8 mouse cellular contexts compared by ENCODE assay signal in the genomic region with DNA sequence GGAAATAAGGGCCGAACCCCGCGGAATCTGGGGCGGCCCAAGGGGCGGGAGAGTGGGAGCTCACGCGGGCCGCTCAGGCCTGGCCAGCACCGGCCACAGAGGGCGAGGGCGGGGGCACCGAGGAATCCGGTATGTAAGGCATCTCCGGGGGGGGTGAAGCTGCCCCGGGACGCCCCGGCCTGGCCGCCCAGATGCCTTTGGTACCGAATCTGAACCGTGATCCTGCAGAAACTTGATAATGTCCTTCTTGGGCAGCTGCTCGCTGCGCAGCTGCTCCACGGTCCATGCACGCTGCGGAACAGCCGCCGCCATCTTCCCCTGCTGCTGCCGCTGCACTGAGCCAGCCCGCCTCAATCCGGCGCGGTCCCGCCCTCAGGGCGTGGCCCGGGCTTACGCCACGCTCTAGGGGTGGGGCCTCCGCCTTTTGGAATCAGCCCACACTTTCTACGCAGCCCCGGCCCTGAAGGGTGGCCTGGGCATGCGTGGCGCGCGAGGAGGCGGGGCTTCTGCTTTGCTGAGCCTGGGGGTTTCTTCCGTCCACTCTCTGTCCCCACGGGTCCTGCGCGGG. TPM values are rescaled to one million over a fixed set of nuclear protein-coding genes. Genes with fewer than 3 reads are reported as not detected.
DNase-seq lines count a peak whose midpoint lies in the region; ATAC-seq and TF ChIP-seq lines count a peak whose summit lies in the region.

Gene Fkbp3, minus strand, starts transcription at position 397 of the 568 bp plus-strand sequence.

- TF ChIP-seq CTCF in liver, embryonic 14.5 days (IDR thresholded peaks at IDR 0.05; ENCODE audit: low read depth): no peak
- no peak for TF ChIP-seq CTCF in stomach, postnatal 0 days (IDR thresholded peaks at IDR 0.05; ENCODE audit: low read depth)

- peak within 1 kb of the TSS; percentile 75 for H3K4me2 ChIP-seq in heart, embryonic 15.5 days
- peak within 1 kb of the TSS; percentile 72 for H3K4me2 ChIP-seq in liver, embryonic 14.5 days (ENCODE audit: low read depth)
- peak within 1 kb of the TSS; percentile 79 for H3K4me2 ChIP-seq in neural tube, embryonic 11.5 days (ENCODE audit: low read depth)
- peak within 1 kb of the TSS; percentile 85 for H3K4me2 ChIP-seq in stomach, postnatal 0 days (replicated peaks; ENCODE audit: low read depth)

- peak; percentile 99 for ATAC-seq in heart, embryonic 15.5 days (replicated peaks; ENCODE audit: insufficient number of reproducible peaks, insufficient read depth, low FRiP score, low read depth)
- peak; percentile 99 for ATAC-seq in liver, embryonic 14.5 days (ENCODE audit: insufficient read depth)
- ATAC-seq in neural tube, embryonic 11.5 days (ENCODE audit: insufficient read depth, low FRiP score, low TSS enrichment): peak; percentile 99
- peak; percentile 99 for ATAC-seq in stomach, postnatal 0 days (ENCODE audit: low FRiP score, low TSS enrichment)

- no peaks in the 10 kb centered on the region for H3K27me3 ChIP-seq in forebrain, embryonic 10.5 days (ENCODE audit: poor library complexity, severe bottlenecking)
- H3K27me3 ChIP-seq in heart, embryonic 15.5 days: no peaks in the 10 kb centered on the region
- no peaks in the 10 kb centered on the region; the same call in 1 of the 2 replicates for H3K27me3 ChIP-seq in liver, embryonic 14.5 days (ENCODE audit: control insufficient read depth, insufficient read depth, low read length)
- H3K27me3 ChIP-seq in neural tube, embryonic 11.5 days (ENCODE audit: control insufficient read depth, insufficient read depth, low read length): no peaks in the 10 kb centered on the region
- H3K27me3 ChIP-seq in stomach, postnatal 0 days (ENCODE audit: control insufficient read depth, insufficient read depth, low read length): no peaks in the 10 kb centered on the region

- DNase-seq in CD8-positive naive resting alpha-beta T cell, adult 2 months (ENCODE audit: low read depth in 2 of 2, low spot score in 2 of 2): peak; percentile 97
- DNase-seq in c-Kit-positive CD71-negative TER-119-negative erythroid progenitor cells, embryonic 14.5 days (ENCODE audit: low read depth): peak; percentile 94
- DNase-seq in forebrain, embryonic 10.5 days (ENCODE audit: extremely low spot score, low spot score): peak; percentile 95
- peak; percentile 98 for DNase-seq in kidney, postnatal 25 days
- DNase-seq in liver, embryonic 14.5 days (ENCODE audit: low read depth in 3 of 3, low spot score in 3 of 3): peak; percentile 90 to 91 (median 91)
- peak; percentile 100 for DNase-seq in neural tube, embryonic 11.5 days (ENCODE audit: low spot score)
- DNase-seq in stomach, postnatal 0 days (ENCODE audit: low spot score): peak; percentile 98

- WGBS in forebrain, embryonic 10.5 days: under 1% methylated on average over 49 of the region's 49 CpGs
- WGBS in heart, embryonic 15.5 days: under 1% methylated on average over 49 of the region's 49 CpGs
- 1% methylated on average over 47 of the region's 49 CpGs for WGBS in liver, embryonic 14.5 days (ENCODE audit: insufficient replicate concordance)
- WGBS in neural tube, embryonic 11.5 days: under 1% methylated on average over 44 of the region's 49 CpGs
- WGBS in stomach, postnatal 0 days: under 1% methylated on average over 49 of the region's 49 CpGs

- H3K9me3 ChIP-seq in forebrain, embryonic 10.5 days: no peaks in the 10 kb centered on the region
- no peaks in the 10 kb centered on the region for H3K9me3 ChIP-seq in heart, embryonic 15.5 days (replicated peaks)
- H3K9me3 ChIP-seq in liver, embryonic 14.5 days (ENCODE audit: control insufficient read depth, low read length): no peaks in the 10 kb centered on the region
- H3K9me3 ChIP-seq in neural tube, embryonic 11.5 days (ENCODE audit: control insufficient read depth, low read length): no peaks in the 10 kb centered on the region
- H3K9me3 ChIP-seq in stomach, postnatal 0 days (ENCODE audit: control insufficient read depth, low read length): no peaks in the 10 kb centered on the region

- peak within 1 kb of the TSS; percentile 85 for H3K4me3 ChIP-seq in forebrain, embryonic 10.5 days
- H3K4me3 ChIP-seq in heart, embryonic 15.5 days: peak within 1 kb of the TSS; percentile 88
- peak within 1 kb of the TSS; percentile 93 to 98 for H3K4me3 ChIP-seq in liver, embryonic 14.5 days (ENCODE audit: insufficient read depth in 1 of 2, low read depth in 2 of 2, low read length in 2 of 2)
- H3K4me3 ChIP-seq in neural tube, embryonic 11.5 days (ENCODE audit: low read depth, low read length): peak within 1 kb of the TSS; percentile 86
- peak within 1 kb of the TSS; percentile 83 for H3K4me3 ChIP-seq in stomach, postnatal 0 days (ENCODE audit: low read depth, low read length)

- peaks cover 39% of the 10 kb centered on the region for H3K4me1 ChIP-seq in forebrain, embryonic 10.5 days
- H3K4me1 ChIP-seq in heart, embryonic 15.5 days (replicated peaks): peaks cover 28% of the 10 kb centered on the region
- H3K4me1 ChIP-seq in liver, embryonic 14.5 days (replicated peaks; ENCODE audit: control insufficient read depth in 2 of 2, insufficient read depth in 2 of 2, low read length in 1 of 2): peaks cover 16 to 19% of the 10 kb centered on the region in 2 experiments
- peaks cover 6% of the 10 kb centered on the region for H3K4me1 ChIP-seq in neural tube, embryonic 11.5 days (ENCODE audit: control insufficient read depth, insufficient read depth, low read length)
- H3K4me1 ChIP-seq in stomach, postnatal 0 days (replicated peaks; ENCODE audit: control insufficient read depth, insufficient read depth): no peaks in the 10 kb centered on the region

- 0 out of 2 replicates have a peak, but pooled peaks have one; percentile 34 for TF ChIP-seq EP300 in liver, embryonic 14.5 days (IDR thresholded peaks at IDR 0.05; ENCODE audit: low read depth)
- TF ChIP-seq EP300 in stomach, postnatal 0 days (optimal IDR thresholded peaks at IDR 0.05): peak; percentile 91

- H3K9ac ChIP-seq in heart, embryonic 15.5 days: peak within 1 kb of the TSS; percentile 94
- H3K9ac ChIP-seq in liver, embryonic 14.5 days (replicated peaks): peak within 1 kb of the TSS; percentile 83
- H3K9ac ChIP-seq in neural tube, embryonic 11.5 days (ENCODE audit: low read length): peak within 1 kb of the TSS; percentile 94
- H3K9ac ChIP-seq in stomach, postnatal 0 days (ENCODE audit: low read length): peak within 1 kb of the TSS; percentile 92

- H3K27ac ChIP-seq in forebrain, embryonic 10.5 days: peak within 1 kb of the TSS; percentile 98
- H3K27ac ChIP-seq in heart, embryonic 15.5 days: peak within 1 kb of the TSS; percentile 98
- peak within 1 kb of the TSS; percentile 35 for H3K27ac ChIP-seq in liver, embryonic 14.5 days
- peak within 1 kb of the TSS; percentile 80 for H3K27ac ChIP-seq in neural tube, embryonic 11.5 days (ENCODE audit: low read depth, low read length)
- peak within 1 kb of the TSS; percentile 96 for H3K27ac ChIP-seq in stomach, postnatal 0 days (replicated peaks)

- H3K36me3 ChIP-seq in forebrain, embryonic 10.5 days (replicated peaks): peaks cover 41% of the 10 kb centered on the region
- H3K36me3 ChIP-seq in heart, embryonic 15.5 days: peaks cover 8% of the 10 kb centered on the region; the same call in 1 of the 2 replicates
- H3K36me3 ChIP-seq in liver, embryonic 14.5 days (replicated peaks; ENCODE audit: control insufficient read depth, insufficient read depth, low read depth): peaks cover 3% of the 10 kb centered on the region; the same call in 1 of the 2 replicates
- H3K36me3 ChIP-seq in neural tube, embryonic 11.5 days (ENCODE audit: control insufficient read depth, insufficient read depth, low read length): peaks cover under 1% of the 10 kb centered on the region; the same call in 1 of the 2 replicates
- H3K36me3 ChIP-seq in stomach, postnatal 0 days (ENCODE audit: control insufficient read depth, insufficient read depth, low read length): no peaks in the 10 kb centered on the region

RNA-seq across cellular contexts. Expression of gene Fkbp3, which starts in this region (rescaled TPM):
- polyA plus RNA-seq in forebrain, embryonic 10.5 days (2016; fragmentation: Nextera tagmentation; extraction: Ambion mirVana): 764 and 801 TPM in 2 replicates
- polyA plus RNA-seq in heart, embryonic 15.5 days (2015; fragmentation: Nextera tagmentation; extraction: Ambion mirVana): 404 and 579 TPM in 2 replicates
- 34.3 and 66.5 TPM in 2 replicates for polyA plus RNA-seq in liver, embryonic 14.5 days (2012; rRNA removed)
- 147 and 152 TPM in 2 replicates for polyA plus RNA-seq in liver, embryonic 14.5 days (2014; fragmentation: Nextera tagmentation; extraction: Ambion mirVana)
- 625 and 636 TPM in 2 replicates for polyA plus RNA-seq in neural tube, embryonic 11.5 days (2014; fragmentation: Nextera tagmentation; extraction: Ambion mirVana)
- polyA plus RNA-seq in stomach, postnatal 0 days (2015; fragmentation: Nextera tagmentation; extraction: Ambion mirVana): 184 and 187 TPM in 2 replicates

Comparison
In these comparisons a context has a peak if more than half of its experiments do, and no peak if none do; other contexts are left out.
1. Peak in every context shown above with its lines: DNase-seq, ATAC-seq, H3K4me3 ChIP-seq and H3K27ac ChIP-seq.
2. H3K27ac ChIP-seq: peak in every context shown above with its lines; median percentile 98 in forebrain, embryonic 10.5 days; 98 in heart, embryonic 15.5 days; 96 in stomach, postnatal 0 days; 80 in neural tube, embryonic 11.5 days; 35 in liver, embryonic 14.5 days.